Mouse (Mus musculus) CD4-positive, CD25-positive, alpha-beta regulatory T cell, adult 2 months (primary cell): ENCODE data around the gene Rit1.
"Not testable (repeated sequence)": the region's sequence is repeated elsewhere in the genome, so short reads cannot be mapped to it uniquely, and the experiment has no call there.

Experiments used
- DNase-seq: peaks from one replicate; pipeline ENCODE4 v3.0.0-alpha.2; 2012; ENCODE audit warnings: low read depth, low spot score

The Rit1 gene

DNA sequence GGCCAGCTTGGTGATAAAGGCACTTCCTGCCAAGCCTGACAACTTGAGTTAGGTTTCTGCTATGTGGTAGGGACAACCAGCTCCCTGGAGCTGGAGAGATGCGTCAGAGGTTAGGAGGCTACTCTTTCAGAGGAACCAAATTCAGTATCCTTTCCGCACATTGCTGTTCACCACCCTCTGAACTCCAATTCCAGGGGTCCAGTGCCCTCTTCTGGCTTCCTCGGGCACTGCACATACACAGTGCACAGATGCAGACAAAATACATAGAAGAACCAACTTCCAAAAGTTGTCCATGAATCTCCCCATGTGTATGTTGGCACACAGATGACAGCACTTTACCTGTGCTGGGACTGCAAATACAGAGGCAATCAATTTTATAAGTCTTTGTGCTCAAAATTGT is 22.0 kb downstream of the Rit1 start:
- peak; percentile 78 for DNase-seq

DNA sequence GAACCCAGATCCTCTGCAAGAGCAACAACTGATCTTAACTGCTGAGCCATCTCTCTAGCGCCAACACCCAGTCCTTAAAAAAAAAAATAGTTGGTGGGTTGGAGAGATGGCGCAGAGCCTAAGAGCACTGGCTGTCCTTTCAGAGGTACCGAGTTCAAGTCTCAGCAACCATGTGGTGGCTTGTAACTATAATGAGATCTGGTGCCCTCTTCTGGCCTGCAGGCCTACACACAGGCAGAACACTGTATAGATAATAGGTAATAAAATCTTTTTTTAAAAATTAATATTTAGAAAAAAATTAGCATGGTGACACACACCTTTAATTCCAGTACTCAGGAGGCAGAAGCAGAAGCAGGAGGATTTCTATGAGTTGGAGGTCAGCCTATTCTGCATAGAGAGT is 23.5 kb downstream of the Rit1 start:
- DNase-seq: peak; percentile 18

DNA sequence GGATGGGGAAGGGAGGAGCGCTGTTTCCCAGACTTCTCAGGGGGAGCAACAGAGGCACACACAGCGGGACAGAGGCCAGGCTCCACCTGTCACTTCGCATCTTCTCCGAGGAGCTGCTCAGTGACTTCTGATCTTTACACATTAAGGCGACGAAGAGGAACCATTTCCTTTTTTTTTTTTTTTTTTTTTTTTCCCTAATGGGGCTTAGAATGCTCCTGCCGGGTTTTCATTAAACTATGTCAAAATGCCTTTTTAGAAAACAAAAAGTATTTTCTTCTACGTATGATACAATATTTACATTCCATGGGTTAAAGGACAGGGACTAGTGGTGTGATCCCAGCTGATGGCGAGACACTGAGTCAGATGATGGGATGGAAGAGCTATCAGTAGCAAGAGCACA is 28.9 kb downstream of the Rit1 start:
- no peak for DNase-seq

DNA sequence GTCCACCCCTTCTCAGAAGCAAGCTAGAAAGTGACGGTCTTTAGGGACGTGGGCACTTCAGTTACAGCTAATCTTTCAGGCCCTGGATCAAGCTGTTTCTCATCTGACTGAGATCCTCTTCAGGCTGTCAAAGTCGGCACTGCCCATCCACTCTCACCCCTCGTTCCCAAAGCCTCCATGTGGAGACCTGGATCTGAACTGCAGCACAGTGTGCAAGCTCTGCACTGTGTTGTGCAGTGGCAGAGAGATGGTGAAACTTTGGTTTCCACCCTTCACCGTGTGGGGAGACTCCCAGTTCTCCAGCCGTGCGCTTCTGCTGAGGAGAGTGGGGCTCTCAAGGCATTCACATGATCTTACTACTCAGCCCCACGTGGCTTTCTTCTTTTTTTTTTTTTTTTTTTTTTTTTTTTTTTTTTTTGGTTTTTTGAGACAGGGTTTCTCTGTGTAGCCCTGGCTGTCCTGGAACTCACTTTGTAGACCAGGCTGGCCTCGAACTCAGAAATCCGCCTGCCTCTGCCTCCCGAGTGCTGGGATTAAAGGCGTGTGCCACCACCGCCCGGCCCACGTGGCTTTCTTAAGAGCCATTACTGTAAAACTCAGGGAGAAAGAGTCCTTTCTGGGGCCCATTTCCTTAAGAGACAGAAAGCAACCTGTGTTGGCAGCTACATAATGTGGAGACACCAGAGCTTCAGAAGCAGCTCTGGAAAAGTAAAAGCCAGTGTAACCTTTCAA is 29.7 kb downstream of the Rit1 start:
- DNase-seq: no peak

DNA sequence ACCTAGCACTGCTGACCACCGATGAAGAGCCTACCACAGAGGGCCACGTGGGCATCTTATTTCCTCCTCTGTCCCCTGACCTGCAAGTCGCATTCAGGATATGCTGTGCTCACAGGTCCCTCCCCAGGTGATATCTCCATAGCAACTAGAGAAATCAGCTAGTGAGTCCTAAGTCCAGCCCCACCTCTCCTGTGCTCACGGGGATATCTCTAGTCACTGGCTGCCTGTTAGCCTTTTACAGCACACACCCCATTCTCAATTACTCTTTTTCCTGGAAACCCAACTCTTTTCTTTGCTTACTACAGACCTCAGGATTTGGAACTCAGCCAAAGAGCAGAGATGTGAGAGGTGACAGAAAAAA is 30.2 kb downstream of the Rit1 start:
- DNase-seq: no peak

DNA sequence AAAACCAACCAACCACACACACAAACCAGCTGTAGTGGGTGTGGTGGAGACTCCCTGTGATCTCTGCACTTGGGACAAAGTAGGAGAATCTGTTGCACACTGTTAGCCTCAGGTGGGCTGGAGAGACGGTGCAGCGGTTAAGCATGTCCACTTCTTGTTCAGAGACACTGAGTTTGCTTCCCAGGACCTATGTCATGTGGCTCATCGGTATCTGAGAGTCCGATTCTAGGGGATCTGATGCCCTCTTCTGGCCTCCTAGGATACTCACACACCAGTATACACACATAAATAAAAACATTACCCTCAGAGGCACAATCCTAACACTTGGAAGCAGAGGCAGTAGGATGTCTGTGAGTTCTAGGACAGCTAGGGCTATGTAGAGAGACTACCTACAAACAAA is 37.6 kb downstream of the Rit1 start:
- peak; percentile 29 for DNase-seq

DNA sequence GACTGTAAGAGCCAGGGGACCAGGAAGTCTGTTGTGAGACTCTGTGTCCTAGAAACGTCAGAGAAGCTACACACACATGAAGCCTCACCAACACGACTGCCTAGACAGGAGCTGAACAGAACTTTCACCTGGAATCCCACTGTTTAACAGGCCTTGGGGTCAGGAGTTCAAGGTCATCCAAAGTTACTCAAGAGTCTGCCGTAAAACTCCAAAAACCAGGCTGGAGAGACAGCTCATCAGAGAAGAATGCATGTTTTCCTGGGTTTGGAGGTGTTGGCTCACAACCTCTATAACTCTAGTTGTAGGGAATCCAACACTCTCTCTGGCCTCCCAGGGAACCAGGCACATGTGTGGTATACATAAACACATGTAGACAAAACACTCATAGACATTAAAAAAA is 38.9 kb downstream of the Rit1 start:
- DNase-seq: no peak

DNA sequence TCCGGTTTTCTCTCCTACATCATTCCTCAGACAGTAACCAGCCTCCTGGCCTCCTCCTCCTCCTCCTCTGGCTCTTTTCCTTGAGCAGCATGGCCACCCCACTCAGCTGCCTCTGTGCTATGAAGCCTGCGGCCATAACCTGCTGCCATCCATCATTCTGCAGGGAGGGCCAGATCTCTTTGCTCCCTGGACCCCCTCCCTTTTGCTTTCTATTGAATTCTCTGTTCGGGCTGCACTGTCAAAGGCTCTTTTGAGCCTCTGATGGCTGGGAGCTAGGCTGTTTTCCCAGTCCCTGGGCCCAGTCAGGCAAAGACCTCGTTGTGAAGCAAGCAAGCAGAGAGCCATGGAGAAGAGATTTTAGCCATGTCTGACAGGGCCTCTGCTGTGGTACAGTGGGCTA is 39.6 kb downstream of the Rit1 start:
- no peak for DNase-seq

DNA sequence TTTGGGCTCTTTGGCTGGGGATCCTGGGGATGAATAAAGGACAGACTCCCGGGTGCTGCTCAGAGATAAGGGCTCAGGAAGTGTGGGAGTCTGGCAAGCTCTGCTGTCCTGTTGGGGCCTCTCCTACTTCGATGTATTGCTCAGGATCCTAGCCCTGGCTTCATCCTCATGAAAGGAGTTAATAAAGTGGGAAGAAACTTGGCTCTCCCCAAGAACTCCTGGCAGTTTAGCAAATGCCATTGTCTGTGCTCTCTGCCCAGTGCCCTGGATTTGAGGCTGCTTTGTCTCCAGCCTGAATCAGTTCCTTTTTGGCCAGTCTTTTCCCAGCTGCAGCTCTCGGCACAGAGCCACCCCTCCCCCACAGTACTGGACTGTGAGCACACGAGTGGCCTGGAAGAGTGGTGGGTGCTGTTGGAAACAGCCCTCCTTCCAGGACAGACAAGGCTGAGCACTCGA is 41.4 kb downstream of the Rit1 start:
- DNase-seq: no peak

DNA sequence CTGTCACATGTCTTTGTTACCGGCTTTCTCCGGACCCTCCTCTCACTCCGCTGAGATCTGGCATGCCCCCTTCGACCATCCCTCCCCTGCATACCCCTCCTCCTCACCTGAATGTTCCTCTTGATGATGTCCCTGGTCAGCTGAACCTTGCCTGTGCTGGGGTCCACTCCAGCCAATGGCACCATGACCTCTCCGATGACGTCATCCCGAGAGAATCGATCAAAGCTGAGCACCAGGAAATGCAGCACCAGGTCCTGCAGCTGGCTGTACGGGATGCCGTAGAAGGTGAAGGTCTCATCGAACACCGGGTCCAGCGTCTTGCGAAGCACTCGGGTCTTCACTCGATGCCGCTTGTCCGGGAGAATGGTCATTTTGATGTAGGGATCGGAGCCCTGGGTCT is 45.0 kb downstream of the Rit1 start:
- no peak for DNase-seq

DNA sequence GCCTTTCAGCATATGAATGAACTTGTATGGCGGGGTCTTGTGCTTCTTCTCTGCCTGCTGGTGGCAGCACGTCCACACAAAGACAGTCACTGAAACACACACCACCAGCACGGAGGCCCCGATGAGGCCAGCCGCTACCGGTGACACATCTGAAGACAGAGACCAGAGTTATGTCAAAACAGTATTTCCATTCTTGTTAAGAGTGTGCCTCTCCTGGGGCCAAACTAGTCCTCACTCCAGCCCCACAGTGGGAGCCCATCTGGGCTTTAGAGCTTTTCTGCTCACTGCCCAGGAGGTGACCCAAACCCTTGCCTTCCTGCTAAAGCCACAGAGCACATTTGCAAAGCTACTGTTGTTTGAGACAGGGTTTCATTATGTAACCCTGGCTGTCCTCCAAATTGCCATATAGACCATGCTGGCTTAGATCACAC is 45.8 kb downstream of the Rit1 start:
- peak; percentile 57 for DNase-seq

DNA sequence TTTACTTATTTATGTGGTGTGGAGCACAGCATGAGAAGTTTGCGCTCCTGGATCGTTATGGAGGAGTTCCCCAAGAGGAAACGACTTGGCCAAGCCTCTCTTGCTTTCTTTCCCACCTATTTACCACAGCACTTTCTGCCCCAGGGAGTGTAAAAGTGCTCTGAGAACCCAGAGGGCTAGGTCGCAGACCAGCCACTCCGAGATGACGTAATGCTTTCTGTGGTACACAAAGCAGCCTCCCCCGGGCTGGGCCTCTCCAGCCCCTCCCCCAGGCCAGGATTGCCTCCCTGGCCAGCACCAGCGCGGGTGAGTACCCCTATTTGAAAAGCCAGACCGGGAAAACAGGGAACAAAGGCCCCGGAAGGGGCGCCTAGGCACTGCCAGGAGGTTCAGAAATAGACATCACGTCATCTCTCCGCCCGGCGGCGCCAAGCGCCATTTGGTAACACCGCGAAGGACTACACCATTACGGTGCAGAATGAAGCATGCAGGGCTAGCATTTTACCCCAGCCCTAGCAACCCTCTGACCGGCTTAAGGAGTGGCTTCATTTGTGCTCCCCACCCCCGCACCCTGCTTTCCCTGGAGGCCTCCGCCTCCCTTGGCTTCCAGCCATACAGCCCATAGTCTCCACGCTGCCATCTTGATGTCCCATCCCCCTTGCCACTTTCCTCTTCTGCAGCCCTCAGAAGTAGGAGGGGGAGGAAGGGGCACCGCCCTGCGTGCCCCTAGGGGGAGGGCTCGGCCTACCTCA is 54.7 kb downstream of the Rit1 start:
- peak; percentile 84 for DNase-seq

DNA sequence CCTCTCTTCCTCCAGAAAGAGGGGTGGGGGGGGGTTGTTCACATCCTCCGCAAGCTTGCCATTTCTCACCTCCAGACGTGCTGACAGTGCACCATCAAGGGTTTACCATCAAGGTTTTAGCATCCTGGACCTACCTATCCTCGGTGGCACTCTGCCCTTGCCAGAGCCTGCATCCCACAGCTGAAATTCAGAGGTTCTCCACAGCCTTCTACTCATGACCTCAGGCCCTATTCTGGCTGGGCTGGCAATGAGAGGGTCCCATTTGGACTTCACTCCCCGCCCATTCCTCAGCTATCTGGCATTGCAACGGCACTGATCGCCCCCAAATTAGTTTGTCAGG is 55.3 kb downstream of the Rit1 start:
- DNase-seq: not testable (repeated sequence)

DNA sequence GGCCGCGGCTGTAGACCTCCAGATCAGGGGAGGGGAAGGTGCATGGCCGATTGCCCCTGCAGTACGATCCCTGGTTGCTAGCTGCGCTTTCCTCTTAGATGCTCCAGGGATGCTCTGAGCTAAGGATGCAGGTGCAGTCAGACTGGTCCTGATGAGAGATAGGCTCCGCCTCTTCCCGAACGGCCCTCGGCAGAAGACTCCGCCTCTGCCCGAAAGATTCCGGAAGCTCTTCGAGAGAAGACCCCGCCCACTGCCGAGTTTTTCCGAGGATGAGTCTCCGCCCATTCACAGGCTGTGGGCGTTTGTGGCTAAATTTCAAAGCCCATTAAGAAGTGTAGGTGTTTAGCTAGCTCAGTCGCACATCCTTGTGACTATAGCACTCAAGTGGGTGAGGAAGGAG is 55.8 kb downstream of the Rit1 start:
- DNase-seq: peak; percentile 91

DNA sequence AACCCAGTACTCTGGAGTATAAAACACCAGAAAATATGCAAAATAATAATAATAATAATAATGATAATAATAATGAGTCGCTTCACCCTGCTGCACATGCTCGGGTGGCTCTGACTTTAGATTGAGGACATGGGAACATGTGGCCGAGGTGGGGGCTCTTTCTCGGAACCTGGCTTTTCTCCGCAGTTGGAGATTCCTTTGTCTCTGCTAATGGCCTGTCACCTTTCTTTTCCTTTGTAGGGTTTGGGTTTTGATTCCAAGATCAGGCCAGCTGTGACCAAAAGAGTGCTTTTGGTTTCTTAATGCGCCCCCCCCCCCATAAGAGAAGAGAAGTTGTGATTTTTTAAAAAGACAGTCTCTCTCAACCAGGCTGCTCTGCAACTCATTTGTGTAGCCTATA is 56.5 kb downstream of the Rit1 start:
- not testable (repeated sequence) for DNase-seq

DNA sequence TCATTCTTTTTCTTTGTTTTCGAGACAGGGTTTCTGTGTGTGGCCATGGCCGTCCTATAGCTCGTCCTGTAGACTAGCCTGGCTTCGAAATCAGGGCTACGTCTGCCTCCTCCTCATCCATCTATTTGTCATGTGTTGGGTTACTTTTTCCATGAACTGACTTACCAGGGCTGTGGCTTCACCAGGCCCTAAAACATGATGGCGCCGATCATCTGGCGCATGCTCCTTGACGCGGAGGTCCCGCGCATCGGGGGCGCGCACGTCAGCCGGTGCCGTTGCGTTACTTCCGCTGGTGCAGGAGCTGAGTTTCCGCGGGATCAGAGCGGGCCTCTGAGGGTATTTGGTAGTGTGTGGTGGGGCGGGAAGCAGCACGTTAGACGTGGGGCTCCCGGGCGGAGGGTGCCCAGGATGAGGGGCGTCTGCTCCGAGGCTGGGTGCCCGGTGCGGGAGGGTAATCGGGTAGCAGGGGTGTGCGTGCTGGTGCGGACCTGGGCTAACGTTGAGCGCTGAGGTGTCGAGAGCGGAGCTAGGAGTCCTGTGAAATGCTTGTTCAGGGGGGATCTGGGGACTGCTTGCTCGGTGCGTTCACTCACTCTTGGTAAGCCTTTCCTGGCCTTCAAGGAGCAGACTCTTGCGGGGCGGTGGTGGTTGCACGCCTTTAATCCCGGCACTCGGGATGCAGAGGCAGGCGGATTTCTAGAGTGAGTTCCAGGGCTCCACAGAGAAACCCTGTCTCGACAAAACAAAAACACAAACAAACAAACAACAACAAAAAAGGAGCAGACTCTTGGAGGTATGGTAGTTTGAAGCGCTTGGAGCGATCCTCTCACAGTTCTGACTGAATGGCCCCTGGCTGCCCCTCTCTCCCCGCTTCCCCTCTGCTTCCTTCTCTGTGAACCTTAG is 58.6 kb downstream of the Rit1 start, which contains the start of gene Syt11:
Gene Syt11, minus strand, starts transcription at position 226 of the 903 bp plus-strand sequence.
- DNase-seq: peak; percentile 56
